Mouse (Mus musculus) forebrain, embryonic 11.5 days (tissue): Measurements from ENCODE around the gene Nos2. TPM values are rescaled to one million over a fixed set of nuclear protein-coding genes. Genes with fewer than 3 reads are reported as not detected.
A peak's percentile ranks its signal among the peaks of the same experiment; 100 is the strongest.
"Not testable (repeated sequence)": the region's sequence is repeated elsewhere in the genome, so short reads cannot be mapped to it uniquely, and the experiment has no call there.

Experiments
- ATAC-seq: fragments of 200-750 bp; cut with Nextera tagmentation; replicated peaks from 2 replicates; pipeline ENCODE4 v1.8.0; 2017; ENCODE audit warnings: moderate TSS enrichment; ENCODE audit not compliant: low FRiP score
- DNase-seq: peaks from one replicate; pipeline ENCODE4 v3.0.0-alpha.2; 2017; ENCODE audit warnings: low spot score
- H3K27ac ChIP-seq: fragments of 300-500 bp; sonication (generic); 2 replicates; pipeline ENCODE4 v1.5.1; 2014; ENCODE audit warnings: low read depth, low read length
- H3K27me3 ChIP-seq: fragments of 300-500 bp; sonication (generic); 2 replicates; pipeline ENCODE4 v1.6.1; 2014; ENCODE audit warnings: mild to moderate bottlenecking, low read length, mixed read lengths; ENCODE audit not compliant: control insufficient read depth, insufficient read depth
- H3K36me3 ChIP-seq: fragments of 300-500 bp; sonication (generic); 2 replicates; pipeline ENCODE4 v1.6.1; 2014; ENCODE audit warnings: mild to moderate bottlenecking, low read length, moderate library complexity, mixed read lengths; ENCODE audit not compliant: control insufficient read depth, insufficient read depth
- H3K4me1 ChIP-seq: fragments of 300-500 bp; sonication (generic); replicated peaks from 2 replicates; pipeline ENCODE4 v1.6.1; 2014; ENCODE audit warnings: low read length, mixed read lengths; ENCODE audit not compliant: control insufficient read depth, insufficient read depth
- H3K4me2 ChIP-seq: fragments of 300-500 bp; sonication (generic); 2 replicates; pipeline ENCODE4 v1.6.1; 2014; ENCODE audit warnings: low read depth, mild to moderate bottlenecking, low read length, moderate library complexity, mixed read lengths; ENCODE audit not compliant: severe bottlenecking
- H3K4me3 ChIP-seq: fragments of 300-500 bp; sonication (generic); 2 replicates; pipeline ENCODE4 v1.5.1; 2014; ENCODE audit warnings: low read depth, low read length
- H3K9ac ChIP-seq: fragments of 300-500 bp; sonication (generic); 2 replicates; pipeline ENCODE4 v1.6.1; 2014; ENCODE audit warnings: low read length
- H3K9me3 ChIP-seq: fragments of 300-500 bp; sonication (generic); 2 replicates; pipeline ENCODE4 v1.6.1; 2016; ENCODE audit warnings: low read length, mixed read lengths; ENCODE audit not compliant: control insufficient read depth
- WGBS: fragments of 180-500 bp; shearing (Covaris S2); extraction: QIAGEN DNeasy Blood & Tissue Kit; methylation state at CpG from one replicate; pipeline ENCODE4 v1.1.7; 2014; 5-methylcytosine and 5-hydroxymethylcytosine counted together
- polyA plus RNA-seq: library from polyadenylated mRNA; unstranded; fragments of >200 nt; fragmentation: Nextera tagmentation; extraction: Ambion mirVana; gene quantifications from 2 replicates; pipeline ENCODE4 v1.2.1, GENCODE M21; 2014

Gene Nos2
- polyA plus RNA-seq, 1 experiment from 2014 or later = 0.88 TPM

- no peak overlapping the region for H3K4me2 ChIP-seq
- no peak for ATAC-seq
- no peak for DNase-seq
- H3K36me3 ChIP-seq = no peaks in the 10 kb centered on the region
- no peak overlapping the region for H3K4me3 ChIP-seq
- H3K4me1 ChIP-seq = no peaks in the 10 kb centered on the region
- H3K27me3 ChIP-seq = no peaks in the 10 kb centered on the region
- 78% methylated on average over 5 of the region's 5 CpGs for WGBS
- H3K27ac ChIP-seq = no peak overlapping the region
- no peak overlapping the region for H3K9ac ChIP-seq
- H3K9me3 ChIP-seq = no peaks in the 10 kb centered on the region
Observed at GRCm38 (mm10) chr11:79006417-79006816, 85.8 kb downstream of the Nos2 start.

GRCm38 (mm10) chr11:79007356-79007755, 86.8 kb downstream of the Nos2 start:
- not testable (repeated sequence) for H3K4me2 ChIP-seq, H3K27me3 ChIP-seq, H3K9ac ChIP-seq, H3K9me3 ChIP-seq, H3K36me3 ChIP-seq, H3K4me3 ChIP-seq, H3K4me1 ChIP-seq, DNase-seq, ATAC-seq, H3K27ac ChIP-seq
- WGBS = 90% methylated on average over 3 of the region's 3 CpGs

- Histone ChIP-seq H3K9ac (no peak overlapping the region), H3K9me3 (no peaks in the 10 kb centered on the region), H3K27me3 (no peaks in the 10 kb centered on the region), H3K4me2 (no peak overlapping the region), H3K4me3 (no peak overlapping the region), H3K36me3 (no peaks in the 10 kb centered on the region), H3K4me1 (no peaks in the 10 kb centered on the region), H3K27ac (no peak overlapping the region)
- peak; percentile 23 for DNase-seq
- 89% methylated on average over 6 of the region's 6 CpGs for WGBS
- ATAC-seq = no peak
Observed at GRCm38 (mm10) chr11:79008007-79008775, 87.6 kb downstream of the Nos2 start.

GRCm38 (mm10) chr11:79008891-79009290, 88.3 kb downstream of the Nos2 start:
- Histone ChIP-seq H3K27ac (no peak overlapping the region), H3K27me3 (no peaks in the 10 kb centered on the region), H3K9ac (no peak overlapping the region), H3K4me1 (no peaks in the 10 kb centered on the region), H3K4me3 (no peak overlapping the region), H3K4me2 (no peak overlapping the region), H3K9me3 (no peaks in the 10 kb centered on the region), H3K36me3 (no peaks in the 10 kb centered on the region)
- peak; percentile 23 for DNase-seq
- WGBS = 84% methylated on average over 7 of the region's 7 CpGs
- ATAC-seq = no peak

Other genes with a start within 250 kb of the Nos2 start
- gene Nlk, start 223.4 kb upstream of the Nos2 start, polyA plus RNA-seq = 29.3 and 33.6 TPM in 2 replicates
- gene Ccnq, start 169.1 kb upstream of the Nos2 start, polyA plus RNA-seq = 35.9 and 43.4 TPM in 2 replicates
- 18.6 and 23.4 TPM in 2 replicates for gene Lyrm9, start 94.2 kb upstream of the Nos2 start, polyA plus RNA-seq
- 3.7 and 4.0 TPM in 2 replicates for gene Lgals9, start 64.2 kb downstream of the Nos2 start, polyA plus RNA-seq
- gene Ksr1, start 225.6 kb downstream of the Nos2 start, polyA plus RNA-seq = 5.2 and 7.2 TPM in 2 replicates